Mouse (Mus musculus): ENCODE measurements around the gene Scube2. TPM values are rescaled to one million over a fixed set of nuclear protein-coding genes. Genes with fewer than 3 reads are reported as not detected.

The Scube2 gene
- polyA plus RNA-seq, 1 experiment = not detected

DNA sequence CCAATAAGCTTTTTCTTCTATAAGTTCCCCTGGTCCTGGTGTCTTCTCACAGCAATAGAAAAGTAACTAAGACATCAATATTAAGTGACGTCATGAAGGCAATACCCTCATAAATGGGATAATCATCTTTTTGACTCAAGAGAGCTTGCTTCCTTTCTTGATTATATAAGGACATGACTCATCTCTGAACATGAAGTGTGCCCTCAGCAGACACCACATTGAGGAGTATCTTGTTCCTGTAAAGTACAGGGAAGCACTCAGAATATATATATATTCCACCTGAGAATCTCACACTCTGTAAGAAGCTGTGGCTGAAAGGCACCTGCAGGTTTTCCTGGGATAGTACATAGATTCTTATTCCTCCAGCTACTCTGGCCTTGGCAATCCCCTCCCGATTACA, 17.1 kb upstream of the Scube2 start:
- Histone ChIP-seq H3K27me3 (ENCODE audit: control insufficient read depth, insufficient read depth, insufficient read length) (peaks cover 12% of the 10 kb centered on the region), H3K36me3 (ENCODE audit: control insufficient read depth, insufficient read depth) (no peaks in the 10 kb centered on the region), H3ac (ENCODE audit: control insufficient read depth, insufficient read length) (no peak overlapping the region), H3K4me3 (no peak overlapping the region), H3K4me2 (ENCODE audit: low read depth) (no peak overlapping the region), H3K79me2 (ENCODE audit: control insufficient read depth, insufficient read depth) (no peaks in the 10 kb centered on the region)
- no peak for TF ChIP-seq CEBPB (IDR thresholded peaks at IDR 0.05; ENCODE audit: insufficient read depth, poor library complexity, severe bottlenecking)

DNA sequence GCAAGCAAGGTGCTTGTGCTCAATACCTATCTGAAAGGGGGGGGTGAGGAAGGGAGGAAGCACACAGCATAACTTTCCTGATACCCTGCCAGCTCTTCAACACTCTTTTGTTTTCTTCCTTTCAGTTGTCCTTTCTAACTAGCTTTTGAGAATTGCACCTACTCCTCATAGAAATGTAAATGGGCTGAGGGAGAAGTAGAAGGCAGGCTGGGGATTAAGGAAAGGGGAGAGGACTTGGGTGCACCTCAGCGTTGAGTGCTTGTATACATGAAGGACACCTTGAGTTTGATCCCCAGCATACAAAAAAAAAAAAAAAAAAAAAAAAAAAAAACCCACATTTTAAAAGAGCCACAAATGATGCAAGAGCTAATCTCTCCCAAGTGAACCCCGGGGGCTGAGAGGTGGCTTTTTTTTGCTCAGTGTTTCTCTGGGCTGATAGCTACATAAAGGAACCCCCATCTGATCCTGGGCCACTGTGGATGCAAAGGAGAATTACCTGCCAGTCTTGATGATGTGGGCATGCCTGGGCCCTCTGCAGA, 16.2 kb upstream of the Scube2 start:
- Histone ChIP-seq H3ac (ENCODE audit: control insufficient read depth, insufficient read length) (no peak overlapping the region), H3K4me2 (ENCODE audit: low read depth) (no peak overlapping the region), H3K79me2 (ENCODE audit: control insufficient read depth, insufficient read depth) (no peaks in the 10 kb centered on the region), H3K4me3 (no peak overlapping the region), H3K27me3 (ENCODE audit: control insufficient read depth, insufficient read depth, insufficient read length) (peaks cover 12% of the 10 kb centered on the region), H3K36me3 (ENCODE audit: control insufficient read depth, insufficient read depth) (no peaks in the 10 kb centered on the region)
- no peak for TF ChIP-seq MYOD1 (IDR thresholded peaks at IDR 0.05; ENCODE audit: control insufficient read depth in 1 of 3, insufficient read length in 2 of 3, low read depth in 2 of 3)
- TF ChIP-seq TCF12 (IDR thresholded peaks at IDR 0.05; ENCODE audit: insufficient read depth, poor library complexity, severe bottlenecking) = no peak
- TF ChIP-seq SRF (IDR thresholded peaks at IDR 0.05; ENCODE audit: control insufficient read depth, insufficient read length, low read depth) = no peak
- no peak for TF ChIP-seq TCF3 (IDR thresholded peaks at IDR 0.05; ENCODE audit: insufficient read length, low read depth)
- no peak for TF ChIP-seq POLR2A (IDR thresholded peaks at IDR 0.05; ENCODE audit: insufficient read length, low read depth)
- no peak for TF ChIP-seq REST (IDR thresholded peaks at IDR 0.05; ENCODE audit: insufficient read depth, insufficient read length)
- TF ChIP-seq MAX (IDR thresholded peaks at IDR 0.05; ENCODE audit: low read depth) = no peak
- no peak for TF ChIP-seq E2F4 (IDR thresholded peaks at IDR 0.05; ENCODE audit: insufficient read depth)

DNA sequence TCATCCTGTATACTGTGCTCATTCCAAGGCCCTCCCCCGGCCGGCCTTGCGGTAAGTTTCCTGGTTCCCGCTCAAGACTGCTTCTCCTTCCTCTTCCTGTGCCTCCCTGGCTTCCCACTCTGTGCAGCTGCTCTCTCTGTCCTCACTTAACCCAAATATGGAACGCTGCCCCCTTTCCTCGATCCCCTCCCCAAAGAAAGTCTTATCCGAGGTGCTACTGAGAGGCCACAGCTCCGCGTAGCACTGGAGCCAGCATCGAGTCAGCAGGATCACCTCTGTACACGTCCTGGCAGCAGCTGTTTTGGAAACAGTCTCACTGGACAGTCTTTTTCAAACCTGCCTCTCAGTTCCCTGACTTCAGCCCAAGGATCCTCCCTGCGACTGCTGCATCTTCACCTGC, 13.7 kb upstream of the Scube2 start:
- Histone ChIP-seq H3K79me2 (ENCODE audit: control insufficient read depth, insufficient read depth) (no peaks in the 10 kb centered on the region), H3K27me3 (ENCODE audit: control insufficient read depth, insufficient read depth, insufficient read length) (peaks cover 12% of the 10 kb centered on the region), H3ac (ENCODE audit: control insufficient read depth, insufficient read length) (no peak overlapping the region), H3K36me3 (ENCODE audit: control insufficient read depth, insufficient read depth) (no peaks in the 10 kb centered on the region), H3K4me2 (ENCODE audit: low read depth) (no peak overlapping the region), H3K4me3 (no peak overlapping the region)
- TF ChIP-seq MYOG (IDR thresholded peaks at IDR 0.05; ENCODE audit: control insufficient read depth in 1 of 3, insufficient read depth in 1 of 3, insufficient read length in 2 of 3, low read depth in 2 of 3) = no peak
- TF ChIP-seq TCF3 (IDR thresholded peaks at IDR 0.05; ENCODE audit: insufficient read length, low read depth) = no peak
- no peak for TF ChIP-seq MYOD1 (IDR thresholded peaks at IDR 0.05; ENCODE audit: control insufficient read depth in 1 of 3, insufficient read length in 2 of 3, low read depth in 2 of 3)
- no peak for TF ChIP-seq E2F4 (IDR thresholded peaks at IDR 0.05; ENCODE audit: insufficient read depth)
- TF ChIP-seq TCF12 (IDR thresholded peaks at IDR 0.05; ENCODE audit: insufficient read depth, poor library complexity, severe bottlenecking) = no peak

DNA sequence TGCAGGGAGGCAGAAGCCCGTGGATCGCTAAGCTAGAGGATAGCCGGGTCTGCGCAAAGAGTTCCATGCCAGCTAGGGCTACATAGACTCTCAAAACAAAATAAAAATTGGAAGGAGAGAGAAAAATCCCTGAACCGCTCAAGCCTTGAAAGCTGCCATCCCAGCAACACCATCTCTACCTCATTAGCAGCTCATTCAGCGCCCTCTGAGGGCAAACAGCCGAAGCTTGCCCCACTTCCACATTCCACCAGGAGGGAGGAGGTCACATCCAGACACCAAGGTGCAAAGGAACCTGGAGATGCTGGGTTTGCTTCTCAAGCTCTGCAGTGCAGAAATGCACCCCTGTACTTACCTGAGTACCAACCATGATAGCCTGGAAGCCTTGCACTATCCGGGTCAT, 10.6 kb upstream of the Scube2 start:
- no peak overlapping the region for H3K4me3 ChIP-seq
- H3K36me3 ChIP-seq (ENCODE audit: control insufficient read depth, insufficient read depth) = no peaks in the 10 kb centered on the region
- H3K27me3 ChIP-seq (ENCODE audit: control insufficient read depth, insufficient read depth, insufficient read length) = peaks cover 12% of the 10 kb centered on the region
- H3ac ChIP-seq (ENCODE audit: control insufficient read depth, insufficient read length) = no peak overlapping the region
- H3K79me2 ChIP-seq (ENCODE audit: control insufficient read depth, insufficient read depth) = no peaks in the 10 kb centered on the region
- H3K4me2 ChIP-seq (ENCODE audit: low read depth) = no peak overlapping the region
- TF ChIP-seq CEBPB (IDR thresholded peaks at IDR 0.05; ENCODE audit: insufficient read depth, poor library complexity, severe bottlenecking) = no peak
- no peak for TF ChIP-seq POLR2AphosphoS2 (IDR thresholded peaks at IDR 0.05; ENCODE audit: insufficient read length, low read depth)
- no peak for TF ChIP-seq TCF12 (IDR thresholded peaks at IDR 0.05; ENCODE audit: insufficient read depth, poor library complexity, severe bottlenecking)
- no peak for TF ChIP-seq MAX (IDR thresholded peaks at IDR 0.05; ENCODE audit: low read depth)
- TF ChIP-seq USF1 (IDR thresholded peaks at IDR 0.05; ENCODE audit: low read depth) = no peak
- TF ChIP-seq POLR2A (IDR thresholded peaks at IDR 0.05; ENCODE audit: insufficient read length, low read depth) = no peak
- no peak for TF ChIP-seq MYOG (IDR thresholded peaks at IDR 0.05; ENCODE audit: control insufficient read depth in 1 of 3, insufficient read depth in 1 of 3, insufficient read length in 2 of 3, low read depth in 2 of 3)
- no peak for TF ChIP-seq MYOD1 (IDR thresholded peaks at IDR 0.05; ENCODE audit: control insufficient read depth in 1 of 3, insufficient read length in 2 of 3, low read depth in 2 of 3)
- TF ChIP-seq SRF (IDR thresholded peaks at IDR 0.05; ENCODE audit: control insufficient read depth, insufficient read length, low read depth) = no peak
- TF ChIP-seq REST (IDR thresholded peaks at IDR 0.05; ENCODE audit: insufficient read depth, insufficient read length) = no peak

DNA sequence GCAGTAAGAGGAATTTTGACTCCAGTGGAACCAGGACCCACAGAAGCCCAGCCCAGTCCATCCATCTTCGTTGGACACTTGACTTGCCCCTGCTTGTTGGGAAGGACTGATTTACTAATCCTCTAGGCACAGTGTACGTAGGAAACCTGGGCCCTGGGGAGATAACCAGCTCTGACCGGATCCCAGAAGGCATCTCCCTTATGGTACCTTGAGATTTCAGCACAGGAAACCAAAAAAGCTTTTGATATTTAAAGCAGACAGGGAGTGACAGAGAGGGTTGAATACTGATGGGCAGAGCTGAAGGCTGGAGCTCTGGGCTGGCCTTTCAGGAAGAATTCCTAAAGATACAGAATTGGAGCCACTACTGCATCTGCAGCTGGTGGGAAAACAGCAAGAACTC, 10.1 kb upstream of the Scube2 start:
- TF ChIP-seq CEBPB (IDR thresholded peaks at IDR 0.05; ENCODE audit: insufficient read depth, poor library complexity, severe bottlenecking) (no peak), TCF3 (IDR thresholded peaks at IDR 0.05; ENCODE audit: insufficient read length, low read depth) (no peak), MAX (IDR thresholded peaks at IDR 0.05; ENCODE audit: low read depth) (no peak), SRF (IDR thresholded peaks at IDR 0.05; ENCODE audit: control insufficient read depth, insufficient read length, low read depth) (no peak), USF1 (IDR thresholded peaks at IDR 0.05; ENCODE audit: low read depth) (no peak), E2F4 (IDR thresholded peaks at IDR 0.05; ENCODE audit: insufficient read depth) (no peak), POLR2A (IDR thresholded peaks at IDR 0.05; ENCODE audit: insufficient read length, low read depth) (no peak), POLR2AphosphoS2 (IDR thresholded peaks at IDR 0.05; ENCODE audit: insufficient read length, low read depth) (no peak), MYOG (IDR thresholded peaks at IDR 0.05; ENCODE audit: control insufficient read depth in 1 of 3, insufficient read depth in 1 of 3, insufficient read length in 2 of 3, low read depth in 2 of 3) (no peak), TCF12 (IDR thresholded peaks at IDR 0.05; ENCODE audit: insufficient read depth, poor library complexity, severe bottlenecking) (no peak), REST (IDR thresholded peaks at IDR 0.05; ENCODE audit: insufficient read depth, insufficient read length) (no peak), MYOD1 (IDR thresholded peaks at IDR 0.05; ENCODE audit: control insufficient read depth in 1 of 3, insufficient read length in 2 of 3, low read depth in 2 of 3) (no peak)
- Histone ChIP-seq H3K79me2 (ENCODE audit: control insufficient read depth, insufficient read depth) (no peaks in the 10 kb centered on the region), H3K4me2 (ENCODE audit: low read depth) (no peak overlapping the region), H3K36me3 (ENCODE audit: control insufficient read depth, insufficient read depth) (no peaks in the 10 kb centered on the region), H3K4me3 (no peak overlapping the region), H3ac (ENCODE audit: control insufficient read depth, insufficient read length) (no peak overlapping the region), H3K27me3 (ENCODE audit: control insufficient read depth, insufficient read depth, insufficient read length) (peaks cover 8% of the 10 kb centered on the region)
